Mouse (Mus musculus) spleen, adult 2 months (tissue): ENCODE results near the gene Fosl1.

Experiments used
- CTCF ChIP-seq: fragments of 200-500 bp; IDR thresholded peaks from 2 replicates; pipeline ENCODE4 v1.5.1; 2011; ENCODE audit warnings: mild to moderate bottlenecking, inconsistent platforms; ENCODE audit not compliant: insufficient read depth, insufficient read length, insufficient replicate concordance; ENCODE audit errors: extremely low read depth
- POLR2A ChIP-seq: fragments of 200-500 bp; IDR thresholded peaks from 2 replicates; pipeline ENCODE4 v1.6.1; 2011; ENCODE audit warnings: low read depth, low read length, inconsistent platforms

- TF ChIP-seq POLR2A (no peak), CTCF (no peak)
Measured at GRCm38 (mm10) chr19:5483386-5484359, 36.3 kb downstream of the Fosl1 start.
